Mouse (Mus musculus): ENCODE results near the gene Patl2. TPM values are rescaled to one million over a fixed set of nuclear protein-coding genes. Genes with fewer than 3 reads are reported as not detected.
"Not testable (repeated sequence)": the region's sequence is repeated elsewhere in the genome, so short reads cannot be mapped to it uniquely, and the experiment has no call there.

Gene Patl2
- total RNA-seq (2021) = under 1 TPM; 0.30 to 0.63 TPM
- long read RNA-seq, experiment 1, partial matches to known transcripts = 0 of 35 reads
- long read RNA-seq, experiment 1, other reads (novel, unspliced or antisense) = 35 of 35 reads
- long read RNA-seq, experiment 2 = 0 reads

DNA sequence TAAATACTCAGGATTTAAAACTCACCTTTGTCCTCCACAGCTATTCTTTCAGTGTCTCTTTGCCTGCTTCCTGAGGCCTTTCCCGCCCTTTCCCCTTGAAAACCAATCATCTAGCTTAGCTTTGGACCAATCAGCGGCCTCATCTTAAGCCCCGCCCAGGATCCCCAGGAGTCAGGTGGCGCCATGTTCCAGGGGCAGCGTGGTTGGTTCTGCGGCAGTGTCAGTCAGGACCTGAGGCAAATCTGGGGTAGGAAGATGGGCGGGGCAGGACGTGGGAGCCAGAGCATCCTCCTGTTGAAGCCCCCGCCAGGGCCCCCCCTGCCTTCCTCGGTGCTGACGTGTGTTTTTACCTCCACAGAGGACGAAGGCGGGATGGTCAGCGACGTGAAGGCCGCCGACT is at the start of gene Patl2, which contains the start of gene Terb2:
Gene Patl2, minus strand, starts transcription at position 84 of the 400 bp plus-strand sequence.
Gene Terb2, plus strand, starts transcription at position 167 of the 400 bp plus-strand sequence.
- DNase-seq = no peak

DNA sequence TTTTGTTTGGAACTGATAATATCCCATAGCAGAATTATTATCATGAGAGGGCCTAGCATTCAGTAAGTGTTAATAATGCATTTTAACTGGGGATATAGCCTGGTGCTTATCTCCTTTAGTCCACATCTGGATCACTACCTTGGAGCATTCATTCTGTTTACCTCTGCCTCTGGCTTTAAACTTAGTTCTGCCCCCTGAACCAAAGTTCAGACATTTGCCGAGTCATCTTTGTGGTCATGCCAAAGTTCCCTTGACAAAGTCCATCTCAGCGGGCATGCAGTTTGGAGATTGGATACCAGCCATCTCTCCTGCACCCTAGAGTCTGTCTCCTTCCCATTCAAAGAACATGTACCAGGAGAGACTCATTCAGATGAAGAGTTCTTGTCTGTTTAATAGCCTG is 49.4 kb upstream of the Patl2 start:
- peak; percentile 24 for DNase-seq

DNA sequence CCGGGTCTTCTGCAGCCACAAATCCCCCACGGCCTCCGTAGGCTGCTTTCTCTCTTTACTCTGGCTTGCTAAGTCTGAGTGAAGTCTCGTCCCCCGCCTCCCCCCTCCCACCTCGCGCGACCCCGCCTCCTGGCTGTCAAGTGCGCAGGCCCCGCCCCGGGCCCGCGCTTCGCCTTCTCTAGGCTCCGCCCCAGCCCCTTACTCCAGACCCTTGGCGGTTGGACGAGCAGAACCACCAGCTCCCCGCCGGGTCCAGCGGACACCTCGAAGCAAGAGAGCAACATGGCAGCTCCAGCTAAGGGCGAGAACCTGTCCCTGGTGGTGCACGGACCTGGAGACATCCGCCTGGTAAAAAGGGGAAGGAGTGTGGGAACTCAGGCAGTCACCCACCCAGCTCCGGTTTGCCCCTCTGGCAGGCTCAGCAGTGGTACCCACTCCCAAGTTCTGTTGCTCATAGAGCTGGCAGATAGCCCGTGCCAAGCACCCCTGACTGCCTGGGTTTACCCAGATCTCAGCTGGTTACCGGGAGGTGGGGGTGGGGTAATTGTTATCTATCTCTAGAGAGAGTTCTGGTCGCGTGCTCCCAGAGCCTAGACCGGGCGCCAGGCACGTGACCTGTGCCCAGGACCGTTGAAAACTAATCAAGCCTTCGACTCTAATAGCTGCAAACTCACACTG is 48.8 kb upstream of the Patl2 start, which contains the start of gene Sord:
Gene Sord, plus strand, starts transcription at position 139 of the 678 bp plus-strand sequence.
- DNase-seq = peak; percentile 87

DNA sequence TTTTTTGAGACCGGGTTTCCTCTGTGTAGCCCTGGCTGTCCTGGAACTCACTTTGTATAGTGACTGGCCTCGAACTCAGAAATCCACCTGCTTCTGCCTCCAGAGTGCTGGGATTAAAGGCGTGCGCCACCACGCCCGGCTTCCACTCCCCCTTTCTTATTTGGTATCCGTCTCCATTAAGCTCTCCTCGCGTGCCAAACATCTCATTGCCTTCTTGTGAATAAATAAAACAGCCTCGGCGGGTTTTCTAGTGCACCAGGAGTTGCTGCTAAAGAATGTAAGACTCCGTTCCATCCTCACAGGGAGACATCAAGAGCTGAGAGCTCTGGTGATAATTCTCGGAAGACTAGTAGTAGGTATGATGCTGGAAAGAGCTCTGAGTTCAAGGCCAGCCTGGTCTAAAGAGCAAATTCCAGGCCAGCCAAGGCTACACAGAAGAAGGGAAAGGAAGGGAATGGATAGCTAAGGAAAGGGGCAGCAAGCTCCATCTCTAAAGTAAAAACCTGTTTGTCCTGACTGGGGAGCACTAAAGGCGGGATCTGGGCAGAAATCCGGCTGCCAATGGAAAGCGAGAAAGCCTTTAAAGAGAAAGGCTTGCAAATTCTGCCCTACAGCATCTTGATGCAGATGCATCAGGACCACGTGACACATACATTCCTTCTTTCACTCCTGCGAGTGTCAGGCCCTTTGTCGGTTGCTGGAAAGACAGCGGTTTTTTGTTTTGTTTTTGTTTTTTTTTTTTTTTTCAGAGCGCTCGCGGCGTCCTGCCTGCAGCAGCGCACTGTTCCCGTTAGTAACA is 48.0 kb upstream of the Patl2 start:
- peak; percentile 47 for DNase-seq

- DNase-seq = no peak
Observed at GRCm38 (mm10) chr2:122233341-122233740, 47.4 kb upstream of the Patl2 start.

- DNase-seq = no peak
Observed at GRCm38 (mm10) chr2:122231616-122232015, 45.6 kb upstream of the Patl2 start.

GRCm38 (mm10) chr2:122230395-122230794 is 44.4 kb upstream of the Patl2 start:
- no peak for DNase-seq

GRCm38 (mm10) chr2:122223654-122224053 is 37.7 kb upstream of the Patl2 start:
- DNase-seq = no peak

- DNase-seq = no peak
Observed at GRCm38 (mm10) chr2:122222272-122222671, 36.3 kb upstream of the Patl2 start.

GRCm38 (mm10) chr2:122221798-122222197 is 35.8 kb upstream of the Patl2 start:
- no peak for DNase-seq

DNA sequence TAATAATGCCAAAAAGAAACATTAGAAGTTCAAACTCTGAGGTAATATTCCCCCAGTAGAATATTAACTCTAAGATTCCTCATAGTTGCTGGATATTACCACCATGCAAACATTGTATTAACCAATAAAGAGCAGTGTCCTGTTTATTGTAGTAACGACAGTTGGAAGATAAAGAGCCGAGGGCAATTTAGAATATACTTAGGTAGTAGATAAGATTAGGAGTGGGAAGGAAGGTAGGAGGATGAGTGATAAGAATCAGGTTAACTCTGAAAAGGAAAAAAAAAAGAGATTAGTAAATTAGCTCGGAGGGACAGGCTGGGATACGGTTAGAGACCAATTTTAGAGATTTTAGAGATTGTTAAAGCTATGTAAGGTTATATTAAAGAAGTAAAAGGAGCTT is 35.4 kb upstream of the Patl2 start:
- no peak for DNase-seq

- no peak for DNase-seq
Observed at GRCm38 (mm10) chr2:122218234-122218633, 32.2 kb upstream of the Patl2 start.

- not testable (repeated sequence) for DNase-seq
Observed at GRCm38 (mm10) chr2:122217075-122217474, 31.1 kb upstream of the Patl2 start.

DNA sequence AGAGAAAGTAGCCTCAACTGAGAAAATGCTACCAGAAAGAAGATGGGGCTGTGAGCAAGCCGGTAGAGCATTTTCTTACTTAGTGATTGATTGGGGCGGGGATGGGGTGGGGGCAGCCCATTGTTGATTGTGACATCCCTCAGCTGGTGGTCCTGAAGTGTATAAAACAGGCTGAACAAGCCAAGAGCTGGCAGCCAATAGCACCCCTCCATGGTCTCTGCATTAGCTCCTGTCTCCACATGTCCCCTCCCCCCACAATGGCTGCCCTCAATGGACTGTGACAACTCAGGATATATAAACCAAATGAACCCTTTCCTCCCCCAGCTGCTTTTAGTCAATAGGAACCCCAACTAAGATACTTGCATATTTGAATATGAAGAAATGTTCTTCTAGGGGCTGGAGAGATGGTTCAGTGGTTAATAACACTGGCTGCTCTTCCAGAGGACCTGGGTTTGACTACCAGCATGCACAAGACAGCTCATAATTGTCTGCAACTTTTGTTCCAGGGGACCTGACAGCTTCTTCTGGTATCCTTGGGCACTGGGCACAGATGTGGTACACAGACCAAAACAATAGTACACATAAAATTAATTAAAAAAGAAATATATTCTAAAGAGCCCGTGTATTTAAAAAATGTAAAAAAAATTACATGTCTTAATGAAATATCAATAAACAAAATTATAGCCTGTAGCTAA is 24.7 kb upstream of the Patl2 start:
- DNase-seq = no peak

GRCm38 (mm10) chr2:122206440-122207107 is 20.6 kb upstream of the Patl2 start:
- DNase-seq = no peak

DNA sequence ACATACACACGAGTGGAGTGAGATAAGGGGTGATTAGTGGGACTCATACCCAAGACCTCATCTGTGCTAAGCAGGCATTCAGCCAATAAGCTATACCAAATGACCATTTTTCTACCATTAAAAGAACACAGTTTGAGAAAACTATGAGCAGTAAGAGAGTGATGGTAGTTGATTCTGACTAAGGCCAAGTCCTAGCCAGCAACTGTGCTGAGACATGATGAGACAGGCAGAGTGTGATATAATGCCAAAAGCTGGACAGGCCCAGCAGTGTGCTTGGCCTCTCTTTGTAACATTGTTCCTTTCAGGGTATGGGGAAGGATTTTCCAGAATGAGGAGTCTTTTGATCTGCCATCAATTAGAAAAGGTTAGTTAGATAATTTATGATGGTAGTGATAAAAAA is 15.5 kb upstream of the Patl2 start:
- peak; percentile 7 for DNase-seq

DNA sequence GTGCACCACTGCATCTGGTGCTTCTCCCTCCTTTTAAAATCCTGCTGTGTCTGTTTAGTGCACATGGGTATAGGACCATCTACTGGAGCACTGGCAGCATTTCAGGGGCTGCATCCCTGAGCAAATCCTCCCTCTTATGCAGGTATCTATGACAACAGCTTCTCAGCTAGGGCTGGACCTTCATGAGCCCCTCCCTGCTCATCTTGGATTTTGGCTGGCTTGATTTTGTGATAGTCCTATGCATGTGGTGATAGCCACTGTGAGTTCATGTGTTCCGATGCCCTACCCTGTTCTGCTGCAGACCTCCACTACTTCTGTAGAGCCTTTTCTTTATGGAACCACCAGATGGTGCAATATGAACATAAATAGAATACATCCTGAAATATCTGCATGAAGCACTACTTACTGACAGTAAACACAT is 8.5 kb upstream of the Patl2 start:
- no peak for DNase-seq

- DNase-seq = no peak
Observed at GRCm38 (mm10) chr2:122191849-122192248, 5.9 kb upstream of the Patl2 start.

DNA sequence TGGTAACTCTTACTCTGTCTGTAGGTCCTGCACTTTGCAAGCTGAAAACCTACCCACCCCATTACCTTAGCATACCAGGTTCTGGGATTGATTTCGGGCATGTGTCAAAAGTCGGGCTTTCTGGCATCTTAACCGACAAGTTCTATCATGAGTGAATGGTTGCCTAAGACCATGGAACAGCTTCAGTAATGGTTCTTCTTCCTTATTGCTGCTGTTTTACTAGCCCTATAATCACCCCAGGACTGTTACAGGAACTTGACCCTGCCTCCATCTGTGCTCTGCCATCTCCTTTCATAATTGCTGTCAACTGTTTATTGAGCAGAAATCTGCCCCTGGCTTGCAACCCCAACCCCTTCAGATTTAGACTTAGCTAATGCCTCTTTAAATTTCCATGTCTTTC is 762 bp upstream of the Patl2 start:
- no peak for DNase-seq

DNA sequence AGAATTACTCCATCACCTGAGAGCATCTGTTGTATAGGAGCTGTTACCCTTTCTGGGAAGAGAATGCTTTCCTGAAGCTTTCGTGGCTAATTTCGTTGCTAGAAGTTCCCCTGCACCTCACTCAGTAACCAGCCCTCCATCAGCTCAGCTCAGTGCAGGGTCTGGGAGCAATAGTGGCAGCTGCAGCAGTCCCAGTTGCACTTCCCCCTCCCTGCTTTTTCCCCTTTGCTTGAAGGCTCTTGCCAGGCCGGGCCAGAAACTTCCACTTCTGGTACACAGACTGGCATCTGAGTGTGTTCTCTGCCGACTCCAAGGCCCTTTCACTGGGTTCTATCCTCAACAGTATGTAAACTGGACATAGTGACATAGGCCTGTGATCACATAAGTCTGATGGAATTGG is 903 bp downstream of the Patl2 start:
- no peak for DNase-seq

- DNase-seq = no peak
Observed at GRCm38 (mm10) chr2:122180051-122180822, 5.8 kb downstream of the Patl2 start.

All from adrenal gland, postnatal 10 days (tissue).